Mouse (Mus musculus): Measurements from ENCODE around the gene Cped1. TPM values are rescaled to one million over a fixed set of nuclear protein-coding genes. Genes with fewer than 3 reads are reported as not detected.

Cped1 gene
- polyA plus RNA-seq, 1 experiment from 2014 or later: 10.1 TPM

DNA sequence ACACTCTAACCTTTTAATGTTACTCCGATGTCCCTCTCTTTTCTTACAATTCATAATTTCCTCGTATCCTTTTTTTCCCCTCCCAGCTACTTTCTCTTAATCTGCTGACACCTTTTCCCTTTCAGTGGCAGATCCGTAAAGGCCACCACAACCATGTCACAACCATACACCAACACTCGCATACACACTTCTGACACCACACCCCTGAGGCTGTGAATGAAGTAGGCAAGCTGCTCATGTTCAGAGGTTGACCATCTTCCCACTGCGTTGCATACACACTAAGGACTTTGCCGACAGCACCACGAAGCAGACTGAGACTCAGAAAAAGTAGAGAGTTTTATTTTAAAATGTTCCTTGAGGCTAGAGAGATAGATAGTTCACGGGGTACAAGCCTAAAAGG, 235.4 kb downstream of the Cped1 start:
- no peak overlapping the region for H3K4me3 ChIP-seq (ENCODE audit: low read depth, low read length)
- WGBS: 90% methylated on average over 8 of the region's 8 CpGs
- no peak overlapping the region for H3K27ac ChIP-seq (ENCODE audit: low read depth, low read length)
- H3K9ac ChIP-seq (ENCODE audit: low read length): no peak overlapping the region
- H3K4me2 ChIP-seq (ENCODE audit: low read depth): no peak overlapping the region
- H3K9me3 ChIP-seq (ENCODE audit: control insufficient read depth, low read length): no peaks in the 10 kb centered on the region
- ATAC-seq (ENCODE audit: insufficient read depth, low FRiP score, low TSS enrichment) (no peak), DNase-seq (ENCODE audit: low spot score) (no peak)
- no peaks in the 10 kb centered on the region for H3K4me1 ChIP-seq (ENCODE audit: control insufficient read depth, insufficient read depth, low read length)
- H3K27me3 ChIP-seq (ENCODE audit: control insufficient read depth, insufficient read depth, low read length): no peaks in the 10 kb centered on the region
- H3K36me3 ChIP-seq (ENCODE audit: control insufficient read depth, insufficient read depth, low read length): no peaks in the 10 kb centered on the region

DNA sequence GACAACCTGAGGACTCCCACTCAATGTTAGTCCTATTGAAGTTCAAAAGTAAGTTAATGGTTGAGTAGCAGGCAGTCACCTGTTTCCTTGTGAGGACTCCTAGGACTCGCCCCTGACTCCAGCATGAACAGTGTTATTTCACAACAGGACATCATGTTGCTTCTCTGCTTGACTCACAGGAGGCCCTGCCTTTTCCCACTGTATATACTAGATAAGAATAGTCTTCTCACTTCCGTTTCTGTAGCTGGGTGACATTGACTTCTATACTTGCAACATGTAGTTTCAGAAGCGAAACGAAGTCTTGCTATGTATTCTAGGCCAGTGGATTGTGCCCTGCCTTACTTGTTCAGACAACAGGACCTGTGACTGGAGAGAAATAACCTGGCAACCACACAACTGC, 236.4 kb downstream of the Cped1 start:
- H3K9me3 ChIP-seq (ENCODE audit: control insufficient read depth, low read length): no peaks in the 10 kb centered on the region
- ATAC-seq (ENCODE audit: insufficient read depth, low FRiP score, low TSS enrichment) (no peak), DNase-seq (ENCODE audit: low spot score) (no peak)
- 82% methylated on average over 4 of the region's 4 CpGs for WGBS
- no peak overlapping the region for H3K4me3 ChIP-seq (ENCODE audit: low read depth, low read length)
- H3K27ac ChIP-seq (ENCODE audit: low read depth, low read length): no peak overlapping the region
- H3K36me3 ChIP-seq (ENCODE audit: control insufficient read depth, insufficient read depth, low read length): no peaks in the 10 kb centered on the region
- no peak overlapping the region for H3K4me2 ChIP-seq (ENCODE audit: low read depth)
- no peak overlapping the region for H3K9ac ChIP-seq (ENCODE audit: low read length)
- H3K4me1 ChIP-seq (ENCODE audit: control insufficient read depth, insufficient read depth, low read length): no peaks in the 10 kb centered on the region
- H3K27me3 ChIP-seq (ENCODE audit: control insufficient read depth, insufficient read depth, low read length): no peaks in the 10 kb centered on the region

GRCm38 (mm10) chr6:22222947-22223346, 237.2 kb downstream of the Cped1 start:
- no peak for DNase-seq (ENCODE audit: low spot score)
- no peak overlapping the region for H3K4me2 ChIP-seq (ENCODE audit: low read depth)
- H3K27ac ChIP-seq (ENCODE audit: low read depth, low read length): no peak overlapping the region
- no peak overlapping the region for H3K4me3 ChIP-seq (ENCODE audit: low read depth, low read length)
- H3K9me3 ChIP-seq (ENCODE audit: control insufficient read depth, low read length): no peaks in the 10 kb centered on the region
- no peak overlapping the region for H3K9ac ChIP-seq (ENCODE audit: low read length)
- no peak for ATAC-seq (ENCODE audit: insufficient read depth, low FRiP score, low TSS enrichment)
- no peaks in the 10 kb centered on the region for H3K27me3 ChIP-seq (ENCODE audit: control insufficient read depth, insufficient read depth, low read length)
- 80% methylated on average over 8 of the region's 8 CpGs for WGBS
- H3K36me3 ChIP-seq (ENCODE audit: control insufficient read depth, insufficient read depth, low read length): no peaks in the 10 kb centered on the region
- no peaks in the 10 kb centered on the region for H3K4me1 ChIP-seq (ENCODE audit: control insufficient read depth, insufficient read depth, low read length)

DNA sequence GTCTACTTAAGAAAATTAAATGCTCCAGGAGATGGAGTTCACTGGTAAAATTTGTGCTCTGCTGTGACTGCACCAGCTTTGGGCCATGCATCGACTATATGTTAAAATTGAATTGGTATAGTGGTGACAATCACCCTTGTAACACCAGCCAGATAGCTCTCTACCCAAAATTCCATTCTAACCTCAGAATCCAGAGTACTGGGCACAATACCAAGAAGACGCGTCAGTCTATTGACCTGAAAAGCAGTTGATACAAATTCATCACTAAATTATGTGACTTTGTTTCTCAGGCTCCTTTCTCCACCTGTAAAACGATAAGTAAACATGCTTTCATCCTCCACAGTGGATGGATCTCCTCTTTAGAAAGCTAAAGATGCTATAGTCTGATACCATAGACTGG, 238.6 kb downstream of the Cped1 start:
- Histone ChIP-seq H3K4me1 (ENCODE audit: control insufficient read depth, insufficient read depth, low read length) (no peaks in the 10 kb centered on the region), H3K4me3 (ENCODE audit: low read depth, low read length) (no peak overlapping the region), H3K4me2 (ENCODE audit: low read depth) (no peak overlapping the region), H3K27me3 (ENCODE audit: control insufficient read depth, insufficient read depth, low read length) (no peaks in the 10 kb centered on the region), H3K36me3 (ENCODE audit: control insufficient read depth, insufficient read depth, low read length) (no peaks in the 10 kb centered on the region), H3K9ac (ENCODE audit: low read length) (no peak overlapping the region), H3K9me3 (ENCODE audit: control insufficient read depth, low read length) (no peaks in the 10 kb centered on the region), H3K27ac (ENCODE audit: low read depth, low read length) (no peak overlapping the region)
- ATAC-seq (ENCODE audit: insufficient read depth, low FRiP score, low TSS enrichment) (no peak), DNase-seq (ENCODE audit: low spot score) (no peak)
- WGBS: 90% methylated on average over 4 of the region's 4 CpGs

- Histone ChIP-seq H3K9me3 (ENCODE audit: control insufficient read depth, low read length) (no peaks in the 10 kb centered on the region), H3K27ac (ENCODE audit: low read depth, low read length) (no peak overlapping the region), H3K4me1 (ENCODE audit: control insufficient read depth, insufficient read depth, low read length) (no peaks in the 10 kb centered on the region), H3K36me3 (ENCODE audit: control insufficient read depth, insufficient read depth, low read length) (no peaks in the 10 kb centered on the region), H3K4me2 (ENCODE audit: low read depth) (no peak overlapping the region), H3K4me3 (ENCODE audit: low read depth, low read length) (no peak overlapping the region), H3K9ac (ENCODE audit: low read length) (no peak overlapping the region), H3K27me3 (ENCODE audit: control insufficient read depth, insufficient read depth, low read length) (no peaks in the 10 kb centered on the region)
- ATAC-seq (ENCODE audit: insufficient read depth, low FRiP score, low TSS enrichment) (no peak), DNase-seq (ENCODE audit: low spot score) (no peak)
- 87% methylated on average over 3 of the region's 3 CpGs for WGBS
Observed at GRCm38 (mm10) chr6:22231244-22231643, 245.5 kb downstream of the Cped1 start.

DNA sequence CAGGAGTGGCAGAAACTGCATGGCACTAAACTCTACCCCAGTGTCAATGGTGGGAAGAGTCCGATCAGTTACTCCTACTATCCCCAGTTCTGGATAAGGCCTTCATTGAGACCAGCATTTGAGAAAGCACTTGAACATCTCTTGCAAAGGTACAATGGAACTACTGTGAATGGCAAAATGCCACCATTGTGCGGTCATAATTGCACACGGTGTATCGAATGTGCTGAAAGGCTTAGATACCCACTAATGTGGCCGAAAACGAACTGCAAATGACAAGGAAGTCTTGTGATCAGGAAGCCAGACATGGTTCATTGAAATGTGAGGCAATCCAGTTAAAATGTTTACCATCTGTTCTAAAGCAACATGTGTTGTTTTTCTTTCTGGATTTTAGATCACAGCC, 247.8 kb downstream of the Cped1 start:
- Histone ChIP-seq H3K4me3 (ENCODE audit: low read depth, low read length) (no peak overlapping the region), H3K4me2 (ENCODE audit: low read depth) (no peak overlapping the region), H3K36me3 (ENCODE audit: control insufficient read depth, insufficient read depth, low read length) (no peaks in the 10 kb centered on the region), H3K27me3 (ENCODE audit: control insufficient read depth, insufficient read depth, low read length) (no peaks in the 10 kb centered on the region), H3K4me1 (ENCODE audit: control insufficient read depth, insufficient read depth, low read length) (no peaks in the 10 kb centered on the region), H3K9me3 (ENCODE audit: control insufficient read depth, low read length) (no peaks in the 10 kb centered on the region), H3K27ac (ENCODE audit: low read depth, low read length) (no peak overlapping the region), H3K9ac (ENCODE audit: low read length) (no peak overlapping the region)
- DNase-seq (ENCODE audit: low spot score) (no peak), ATAC-seq (ENCODE audit: insufficient read depth, low FRiP score, low TSS enrichment) (no peak)
- WGBS: 57% methylated on average over 6 of the region's 6 CpGs

DNA sequence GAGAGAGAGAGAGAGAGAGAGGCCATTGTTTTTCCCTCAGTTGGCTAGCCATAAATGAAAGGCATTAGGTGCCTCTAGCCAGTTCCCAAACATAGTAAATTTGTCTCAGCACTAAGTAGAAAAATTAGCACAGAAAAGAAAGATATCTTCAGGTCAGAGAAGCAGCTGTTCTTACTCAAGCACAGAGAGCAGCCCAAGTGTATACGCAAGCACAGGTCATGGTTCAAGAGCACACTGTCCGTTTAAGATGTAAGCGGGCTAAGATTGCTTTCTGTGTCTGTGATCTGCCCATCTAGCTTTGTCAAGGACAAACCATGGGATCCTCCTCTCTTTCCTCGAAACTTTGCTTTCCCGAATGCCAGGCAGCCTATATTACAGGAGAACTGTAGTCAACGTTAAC, 249.4 kb downstream of the Cped1 start:
- DNase-seq (ENCODE audit: low spot score) (no peak), ATAC-seq (ENCODE audit: insufficient read depth, low FRiP score, low TSS enrichment) (no peak)
- H3K4me1 ChIP-seq (ENCODE audit: control insufficient read depth, insufficient read depth, low read length): no peaks in the 10 kb centered on the region

DNA sequence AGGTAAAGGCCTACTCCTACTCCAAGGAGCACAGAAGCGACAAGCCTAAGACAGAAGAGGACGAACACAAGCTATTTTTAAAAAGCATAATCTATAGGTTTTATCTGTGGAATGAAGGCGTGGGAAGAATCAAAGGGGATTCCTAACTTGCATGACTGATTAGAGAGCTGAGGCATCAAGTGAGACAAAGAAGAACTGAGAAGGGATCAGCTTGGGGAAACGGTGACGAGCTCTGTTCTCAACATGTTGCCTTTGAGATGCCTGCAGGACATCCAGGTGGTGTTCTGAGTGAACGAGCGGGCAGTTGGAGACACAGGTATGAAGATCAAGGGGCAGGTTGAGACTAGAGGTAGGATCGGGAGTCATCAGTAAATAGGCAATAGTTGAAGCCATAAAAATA, 257.6 kb downstream of the Cped1 start:
- 85% methylated on average over 8 of the region's 8 CpGs for WGBS
- H3K4me1 ChIP-seq (ENCODE audit: control insufficient read depth, insufficient read depth, low read length): no peaks in the 10 kb centered on the region
- H3K9me3 ChIP-seq (ENCODE audit: control insufficient read depth, low read length): no peaks in the 10 kb centered on the region
- ATAC-seq (ENCODE audit: insufficient read depth, low FRiP score, low TSS enrichment) (no peak), DNase-seq (ENCODE audit: low spot score) (no peak)
- no peak overlapping the region for H3K9ac ChIP-seq (ENCODE audit: low read length)
- no peak overlapping the region for H3K27ac ChIP-seq (ENCODE audit: low read depth, low read length)
- H3K4me3 ChIP-seq (ENCODE audit: low read depth, low read length): no peak overlapping the region
- H3K36me3 ChIP-seq (ENCODE audit: control insufficient read depth, insufficient read depth, low read length): no peaks in the 10 kb centered on the region
- no peak overlapping the region for H3K4me2 ChIP-seq (ENCODE audit: low read depth)
- no peaks in the 10 kb centered on the region for H3K27me3 ChIP-seq (ENCODE audit: control insufficient read depth, insufficient read depth, low read length)

More for the DNA sequence above, 249.4 kb downstream of the Cped1 start:
- Histone ChIP-seq H3K36me3 (ENCODE audit: control insufficient read depth, insufficient read depth, low read length) (no peaks in the 10 kb centered on the region), H3K4me2 (ENCODE audit: low read depth) (no peak overlapping the region), H3K4me3 (ENCODE audit: low read depth, low read length) (no peak overlapping the region), H3K27ac (ENCODE audit: low read depth, low read length) (no peak overlapping the region), H3K9me3 (ENCODE audit: control insufficient read depth, low read length) (no peaks in the 10 kb centered on the region), H3K27me3 (ENCODE audit: control insufficient read depth, insufficient read depth, low read length) (no peaks in the 10 kb centered on the region), H3K9ac (ENCODE audit: low read length) (no peak overlapping the region)
- 79% methylated on average over 6 of the region's 6 CpGs for WGBS

DNA sequence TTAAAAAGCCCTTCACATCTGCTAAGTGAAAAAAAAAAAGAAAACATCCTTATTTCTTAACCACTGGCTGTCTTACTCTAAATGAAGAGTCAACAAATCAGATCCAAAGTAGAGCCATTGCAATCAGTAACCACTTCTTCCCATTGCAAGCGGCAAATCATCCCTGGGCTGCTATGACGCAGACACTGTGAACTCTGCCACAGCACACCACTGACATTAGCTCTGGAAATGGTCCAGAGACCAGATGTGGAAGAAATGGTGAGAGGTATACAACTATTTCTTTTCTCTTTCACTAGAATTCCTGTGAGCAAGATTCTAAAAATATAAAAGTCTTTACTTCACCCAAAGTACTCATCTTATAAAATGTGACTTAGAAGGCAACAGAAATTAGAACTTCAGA, 261.0 kb downstream of the Cped1 start:
- Histone ChIP-seq H3K27me3 (ENCODE audit: control insufficient read depth, insufficient read depth, low read length) (no peaks in the 10 kb centered on the region), H3K4me1 (ENCODE audit: control insufficient read depth, insufficient read depth, low read length) (no peaks in the 10 kb centered on the region), H3K27ac (ENCODE audit: low read depth, low read length) (no peak overlapping the region), H3K4me3 (ENCODE audit: low read depth, low read length) (no peak overlapping the region), H3K36me3 (ENCODE audit: control insufficient read depth, insufficient read depth, low read length) (no peaks in the 10 kb centered on the region), H3K9me3 (ENCODE audit: control insufficient read depth, low read length) (no peaks in the 10 kb centered on the region), H3K9ac (ENCODE audit: low read length) (no peak overlapping the region), H3K4me2 (ENCODE audit: low read depth) (no peak overlapping the region)
- DNase-seq (ENCODE audit: low spot score): no peak
- ATAC-seq (ENCODE audit: insufficient read depth, low FRiP score, low TSS enrichment): no peak
- WGBS: 95% methylated on average over 2 of the region's 2 CpGs
